Mouse (Mus musculus) urinary bladder, postnatal 10 days (tissue): ENCODE measurements around the gene Ggcx.
"Not testable (repeated sequence)": the region's sequence is repeated elsewhere in the genome, so short reads cannot be mapped to it uniquely, and the experiment has no call there.

Source experiments
- DNase-seq: peaks from one replicate; pipeline ENCODE4 v3.0.0; 2022; ENCODE audit warnings: low spot score

Gene Ggcx

DNA sequence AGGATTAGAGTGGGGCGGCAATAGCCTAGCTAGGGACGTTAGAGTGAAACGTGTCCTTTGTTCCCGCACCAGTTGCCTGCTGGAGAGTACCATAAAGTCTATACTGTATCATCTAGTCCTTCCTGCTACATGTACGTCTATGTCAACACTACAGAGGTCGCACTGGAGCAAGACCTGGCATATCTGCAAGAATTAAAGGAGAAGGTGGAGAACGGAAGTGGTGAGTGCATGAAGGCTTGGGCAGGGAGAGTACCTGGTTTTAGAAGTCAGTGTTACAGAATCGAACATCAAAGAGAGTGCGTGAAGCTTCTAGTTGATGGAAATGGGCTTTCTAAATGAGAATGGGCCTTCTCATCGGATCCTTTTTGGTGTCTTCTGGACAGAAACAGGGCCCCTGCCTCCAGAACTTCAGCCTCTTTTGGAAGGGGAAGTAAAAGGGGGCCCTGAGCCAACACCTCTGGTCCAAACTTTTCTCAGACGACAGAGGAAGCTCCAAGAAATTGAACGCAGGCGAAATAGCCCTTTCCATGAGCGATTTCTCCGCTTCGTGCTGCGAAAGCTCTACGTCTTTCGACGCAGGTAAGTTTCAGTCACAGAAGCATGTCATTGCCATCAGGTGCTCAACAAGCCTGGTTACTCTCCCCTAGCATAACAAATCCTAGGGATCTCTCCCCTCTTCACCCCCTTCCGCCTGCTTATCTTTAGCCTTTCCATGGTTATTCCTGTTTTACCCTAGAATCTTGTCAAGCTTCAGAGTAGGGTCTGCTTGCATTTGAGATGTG lies 15.1 kb downstream of the Ggcx start:
- DNase-seq, result no peak

- DNase-seq, result no peak
These were observed 17.1 kb downstream of the Ggcx start for GRCm38 (mm10) chr6:72430989-72431921.

DNA sequence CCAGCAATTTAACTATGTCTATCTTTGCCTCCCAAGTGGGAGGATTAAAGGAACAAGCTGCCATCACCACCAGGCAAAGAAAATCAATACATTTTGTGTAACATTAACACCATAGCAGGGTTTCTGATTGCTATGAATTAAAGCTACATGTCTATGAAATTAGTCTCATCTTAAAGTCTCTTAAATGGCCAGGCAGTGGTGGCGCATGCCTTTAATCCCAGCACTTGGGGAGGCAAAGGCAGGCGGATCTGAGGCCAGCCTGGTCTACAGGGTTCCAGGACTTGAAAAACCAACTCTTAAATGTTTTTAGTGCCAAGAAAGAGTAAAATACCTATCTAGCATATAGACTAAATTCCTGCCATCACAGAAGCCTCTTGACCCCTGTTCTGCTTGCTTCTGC lies 18.0 kb downstream of the Ggcx start:
- DNase-seq, result no peak

DNA sequence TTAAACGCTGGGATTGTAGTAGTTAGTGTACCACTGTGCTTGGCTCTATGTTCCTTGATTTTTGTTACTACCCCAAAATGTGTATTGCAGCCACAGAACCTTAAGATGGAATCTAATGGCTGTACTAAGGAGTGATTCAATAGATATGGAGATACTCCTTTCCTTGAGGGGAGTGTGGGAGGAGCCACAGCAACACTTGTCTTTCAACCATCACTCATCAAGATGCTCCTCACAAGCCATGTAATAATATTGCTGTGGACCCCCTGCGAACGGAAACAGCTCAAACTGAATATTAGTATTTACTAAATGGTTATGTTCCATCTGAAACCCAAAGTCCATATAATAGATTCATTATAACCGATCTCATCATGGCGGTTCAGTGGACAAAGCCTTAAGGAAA lies 24.1 kb downstream of the Ggcx start:
- no peak for DNase-seq

DNA sequence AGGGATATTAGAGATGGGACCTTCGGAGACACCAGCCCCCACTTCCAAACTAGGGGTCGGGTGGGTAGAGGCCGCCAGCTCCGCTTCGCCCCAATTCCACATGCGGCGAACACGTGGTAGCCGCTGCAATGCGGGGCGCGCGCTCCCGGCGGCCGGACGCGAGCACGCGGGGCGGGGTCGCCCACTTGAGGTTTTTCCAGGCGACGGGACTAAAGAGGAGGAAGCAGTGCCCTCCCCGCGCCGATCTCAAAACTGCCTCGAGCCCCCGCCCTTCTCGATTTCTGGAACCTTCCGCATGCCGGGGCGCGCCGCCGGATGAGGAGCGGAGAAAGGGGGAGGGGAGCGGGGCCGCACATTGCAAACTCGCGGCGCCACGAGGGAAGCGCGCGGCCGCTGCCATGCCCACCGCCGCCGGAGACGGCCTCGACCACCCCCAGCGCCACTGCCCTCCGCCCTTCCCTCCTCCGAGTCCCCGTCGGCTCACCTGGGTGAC lies 24.8 kb downstream of the Ggcx start:
- DNase-seq, result peak; percentile 71

- peak; percentile 81 for DNase-seq
These were observed 25.5 kb downstream of the Ggcx start, which contains the start of gene Mat2a for GRCm38 (mm10) chr6:72439355-72440185. Mat2a (minus strand) TSS chr6:72439558.

DNA sequence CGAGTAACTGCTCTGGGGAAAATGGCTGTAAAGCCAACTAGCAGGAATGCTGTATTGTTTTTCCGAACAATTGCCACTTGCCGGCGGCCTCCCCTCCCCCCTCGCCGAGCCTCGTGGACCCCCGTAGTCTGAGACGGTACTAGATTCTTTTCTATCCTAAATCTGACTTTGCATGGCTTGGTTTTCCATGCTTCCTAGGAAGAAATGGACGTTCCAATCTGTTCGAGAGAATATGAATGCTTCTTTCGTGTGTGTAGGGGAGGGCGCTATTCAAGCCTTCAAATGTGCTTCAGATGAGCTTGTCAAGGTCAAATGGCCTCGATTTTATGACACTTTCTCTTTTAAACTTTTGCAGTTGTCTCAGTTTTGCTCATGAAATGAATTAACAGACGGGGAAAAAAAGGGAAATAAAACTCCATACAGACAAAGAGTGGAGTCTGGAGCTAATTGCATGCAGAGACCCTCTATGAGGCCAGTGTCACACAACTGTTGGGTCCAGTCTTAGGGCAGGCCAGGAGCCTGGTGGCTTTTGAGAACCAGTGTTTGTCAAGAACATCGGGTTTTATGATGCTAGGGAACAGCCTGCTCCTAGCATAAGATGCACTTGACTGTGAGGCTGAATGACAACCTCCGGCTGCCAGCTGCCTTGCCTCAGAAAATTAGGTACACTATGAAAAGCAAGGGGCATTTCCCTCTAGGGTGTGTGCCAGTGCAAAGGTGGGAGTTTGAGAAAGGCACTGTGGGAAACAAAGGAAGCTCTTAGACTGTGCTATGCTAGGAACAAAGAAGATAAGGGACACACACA lies 26.3 kb downstream of the Ggcx start:
- no peak for DNase-seq

- no peak for DNase-seq
These were observed 29.0 kb downstream of the Ggcx start for GRCm38 (mm10) chr6:72442921-72443604.

GRCm38 (mm10) chr6:72445011-72445410 lies 30.9 kb downstream of the Ggcx start:
- no peak for DNase-seq

GRCm38 (mm10) chr6:72447487-72447886 lies 33.4 kb downstream of the Ggcx start:
- DNase-seq, result no peak

GRCm38 (mm10) chr6:72451778-72452177 lies 37.7 kb downstream of the Ggcx start:
- DNase-seq, result not testable (repeated sequence)

DNA sequence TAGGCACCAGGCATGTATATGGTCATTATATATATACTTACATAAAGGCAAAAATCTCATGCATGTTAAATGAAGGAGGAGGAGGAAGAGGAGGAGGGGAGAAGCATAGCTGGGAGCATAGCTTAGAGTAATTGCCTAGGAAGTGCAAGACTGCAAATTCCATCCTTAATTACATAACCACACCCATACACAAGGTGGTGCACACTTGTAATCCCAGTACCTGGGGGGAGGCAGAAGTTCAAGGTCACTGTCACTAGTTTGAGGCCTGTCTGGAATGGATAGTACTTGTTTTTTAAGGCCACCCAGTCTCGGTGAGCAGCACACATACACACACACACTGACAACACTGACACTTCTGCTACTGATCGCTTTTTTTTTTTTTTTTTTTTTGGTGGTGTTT lies 38.2 kb downstream of the Ggcx start:
- no peak for DNase-seq

DNA sequence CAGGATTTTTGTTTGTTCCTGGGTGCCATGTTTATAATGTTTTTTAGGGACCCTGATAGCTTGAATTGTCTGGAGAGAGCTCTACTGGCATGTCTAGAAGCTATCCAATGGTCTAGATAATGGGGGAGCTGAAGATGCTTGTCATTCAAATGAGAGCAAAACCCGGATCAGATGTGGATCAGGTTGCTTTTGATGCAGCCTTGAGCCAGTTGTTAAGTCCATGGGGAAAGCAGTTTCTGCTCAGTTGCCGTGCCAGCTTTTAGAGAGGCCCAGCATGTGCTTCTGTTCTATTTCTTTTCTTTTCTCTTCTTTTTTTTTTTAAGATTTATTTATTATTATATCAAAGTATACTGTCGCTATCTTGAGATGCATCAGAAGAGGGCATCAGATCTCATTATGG lies 39.5 kb downstream of the Ggcx start:
- DNase-seq, result no peak

GRCm38 (mm10) chr6:72454072-72454746 lies 40.1 kb downstream of the Ggcx start:
- no peak for DNase-seq

DNA sequence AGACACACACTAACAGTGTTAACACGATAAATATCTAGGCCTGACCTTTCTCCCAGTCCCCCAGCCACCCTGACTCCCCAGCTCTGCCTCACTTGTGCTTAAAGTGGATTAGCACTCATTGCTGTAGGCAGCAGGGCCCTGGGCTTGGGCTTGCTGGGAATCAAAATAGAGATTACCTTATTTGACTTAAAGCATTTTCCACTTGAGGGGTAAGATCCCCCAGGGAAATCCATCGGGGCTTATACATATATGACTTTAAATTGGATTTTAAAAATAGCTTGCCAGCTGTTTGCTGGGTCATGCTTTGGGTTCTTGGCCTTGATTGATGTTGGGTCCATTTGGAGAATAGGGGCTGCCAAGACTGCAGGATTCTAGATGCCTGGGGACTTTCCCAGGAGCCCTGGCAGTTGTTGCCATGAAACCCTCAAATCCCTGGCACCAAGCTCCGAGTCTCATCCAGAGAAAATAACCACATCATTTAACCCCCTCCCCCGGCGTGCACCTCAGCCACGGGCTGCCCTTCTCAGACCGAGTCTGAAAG lies 40.8 kb downstream of the Ggcx start:
- no peak for DNase-seq

DNA sequence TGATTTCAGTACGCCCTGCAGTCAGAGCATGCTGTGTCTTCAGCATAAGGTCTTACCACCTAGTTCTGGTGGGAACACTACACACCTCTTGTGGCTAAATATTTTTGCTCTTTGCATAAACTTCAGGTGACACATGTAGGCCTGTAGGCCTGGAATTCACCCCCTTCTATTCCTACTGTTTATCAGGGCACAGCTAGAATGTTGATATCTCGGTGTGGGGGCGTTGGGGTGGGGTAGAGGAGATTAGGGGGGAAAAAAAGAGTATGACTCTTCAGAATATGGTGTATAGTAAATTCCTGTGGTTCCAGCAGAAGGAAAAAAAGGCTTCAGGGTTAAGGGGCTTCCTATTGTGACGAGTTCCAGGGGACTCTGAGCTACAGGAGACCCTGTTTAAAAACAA lies 42.5 kb downstream of the Ggcx start:
- DNase-seq, result no peak

DNA sequence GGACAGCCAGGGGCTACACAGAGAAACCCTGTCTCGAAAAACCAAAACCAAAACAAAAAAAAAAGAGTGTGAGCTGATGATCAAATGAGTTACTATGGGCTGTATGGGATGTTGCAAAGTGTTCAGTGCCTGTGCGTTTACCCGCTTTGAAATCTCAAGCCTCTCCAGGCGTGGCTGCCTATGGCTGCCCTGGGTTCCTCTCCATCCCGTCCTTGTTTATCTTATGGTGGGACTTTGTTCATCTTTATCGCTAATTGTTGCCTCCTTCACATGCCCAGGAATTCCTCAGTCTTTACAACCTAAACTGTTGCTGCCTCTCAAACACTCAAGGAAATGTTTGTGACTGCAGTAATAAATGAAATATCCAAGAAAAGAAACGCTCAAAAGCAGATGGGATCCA lies 44.3 kb downstream of the Ggcx start:
- no peak for DNase-seq

DNA sequence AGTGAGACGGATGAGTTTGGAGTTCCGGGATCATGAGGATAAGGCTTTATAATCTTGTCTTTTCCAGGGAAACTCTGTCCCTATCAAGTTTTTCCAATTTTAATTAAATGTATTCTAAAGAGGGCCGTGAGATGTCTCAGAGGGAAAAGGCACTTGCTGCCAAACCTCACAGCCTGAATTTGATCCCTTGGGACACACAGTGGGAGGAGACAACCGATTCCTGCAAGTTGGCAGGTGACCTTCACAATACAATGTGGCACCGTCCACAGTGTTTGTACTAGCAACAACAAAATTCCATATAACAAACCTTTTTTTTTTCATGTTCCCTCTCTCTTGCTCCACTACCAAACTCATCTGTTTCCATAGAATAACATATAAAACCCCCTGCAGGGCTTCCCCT lies 44.8 kb downstream of the Ggcx start:
- DNase-seq, result no peak

GRCm38 (mm10) chr6:72460036-72460801 lies 46.1 kb downstream of the Ggcx start:
- no peak for DNase-seq
